Mouse (Mus musculus) MEL (cell line): ENCODE measurements around the gene Mfap3. TPM values are rescaled to one million over a fixed set of nuclear protein-coding genes. Genes with fewer than 3 reads are reported as not detected.

Experiments
- DNase-seq: peaks from one replicate; pipeline ENCODE4 v3.0.0; 2011; ENCODE audit warnings: low read depth, low spot score
- H3K27ac ChIP-seq: 2 replicates; pipeline ENCODE4 v1.5.1; 2012; ENCODE audit warnings: low read depth, mild to moderate bottlenecking, control low read depth, low read length, moderate library complexity; ENCODE audit not compliant: control insufficient read depth
- H3K27me3 ChIP-seq, 2 experiments: fragments of 150-350 bp in 1 of 2; sonication (generic) in 1 of 2; 2 replicates each; pipeline ENCODE4 v1.6.1; 2012; ENCODE audit warnings: low read length in 2 of 2, mild to moderate bottlenecking in 2 of 2, improper control_type of control experiment in 1 of 2, moderate library complexity in 1 of 2; ENCODE audit not compliant: insufficient read depth in 2 of 2, control insufficient read depth in 1 of 2
- H3K36me3 ChIP-seq, 2 experiments: 2 replicates each; pipeline ENCODE4 v1.6.1; 2012 to 2014; ENCODE audit warnings: low read length in 2 of 2, improper control_type of control experiment in 1 of 2, inconsistent platforms in 1 of 2, mild to moderate bottlenecking in 1 of 2; ENCODE audit not compliant: insufficient read depth in 2 of 2, control insufficient read depth in 1 of 2
- H3K4me1 ChIP-seq, 2 experiments: fragments of 150-350 bp in 1 of 2; sonication (generic) in 1 of 2; 2 replicates each; pipeline ENCODE4 v1.6.1; 2012; ENCODE audit warnings: low read length in 2 of 2, improper control_type of control experiment in 1 of 2, mild to moderate bottlenecking in 1 of 2; ENCODE audit not compliant: insufficient read depth in 2 of 2, control insufficient read depth in 1 of 2
- H3K4me3 ChIP-seq, 2 experiments: fragments of 150-350 bp in 1 of 2; sonication (generic) in 1 of 2; 2 replicates each; pipeline ENCODE4 v1.5.1; 2012; ENCODE audit warnings: low read depth in 2 of 2, low read length in 2 of 2, mild to moderate bottlenecking in 2 of 2, moderate library complexity in 2 of 2, control low read depth in 1 of 2, improper control_type of control experiment in 1 of 2; ENCODE audit not compliant: control insufficient read depth in 1 of 2, insufficient read depth in 1 of 2
- H3K79me2 ChIP-seq: 2 replicates; pipeline ENCODE4 v1.6.1; 2012; ENCODE audit warnings: mild to moderate bottlenecking, low read length, moderate library complexity; ENCODE audit not compliant: control insufficient read depth, poor library complexity, insufficient read depth
- H3K9ac ChIP-seq: 2 replicates; pipeline ENCODE4 v1.6.1; 2012; ENCODE audit warnings: low read depth, mild to moderate bottlenecking, control low read depth, low read length, moderate library complexity; ENCODE audit not compliant: control insufficient read depth, poor library complexity, severe bottlenecking
- H3K9me3 ChIP-seq: fragments of 150-350 bp; sonication (generic); replicated peaks from 2 replicates; pipeline ENCODE4 v1.6.1; 2012; ENCODE audit warnings: mild to moderate bottlenecking, low read length, improper control_type of control experiment, moderate library complexity; ENCODE audit not compliant: insufficient read depth
- CHD1 ChIP-seq: IDR thresholded peaks from 2 replicates; pipeline ENCODE4 v1.6.1; 2012; ENCODE audit warnings: low read depth, mild to moderate bottlenecking, inconsistent platforms, low read length, improper control_type of control experiment
- CTCF ChIP-seq, 3 experiments: IDR thresholded peaks in 2 of 3; conservative IDR thresholded peaks in 1 of 3; 2 replicates each; pipeline ENCODE4 v1.5.1; 2011 to 2012; ENCODE audit warnings: low read length in 3 of 3, low read depth in 2 of 3, mild to moderate bottlenecking in 2 of 3, improper control_type of control experiment in 1 of 3, inconsistent platforms in 1 of 3, mixed read lengths in 1 of 3, moderate library complexity in 1 of 3; ENCODE audit not compliant: control insufficient read depth in 1 of 3, insufficient read depth in 1 of 3, poor library complexity in 1 of 3, severe bottlenecking in 1 of 3
- ELF1 ChIP-seq: IDR thresholded peaks from 2 replicates; pipeline ENCODE4 v1.6.1; 2014; ENCODE audit warnings: low read depth, mild to moderate bottlenecking, inconsistent platforms, low read length, improper control_type of control experiment, moderate library complexity
- HCFC1 ChIP-seq: IDR thresholded peaks from 2 replicates; pipeline ENCODE4 v1.6.1; 2012; ENCODE audit warnings: low read depth, mild to moderate bottlenecking, inconsistent platforms, low read length, improper control_type of control experiment, moderate library complexity
- JUND ChIP-seq: IDR thresholded peaks from 2 replicates; pipeline ENCODE4 v1.6.1; 2011; ENCODE audit warnings: low read depth, mild to moderate bottlenecking, improper control_type of control experiment, low read length
- MAFK ChIP-seq: IDR thresholded peaks from 2 replicates; pipeline ENCODE4 v1.6.1; 2011; ENCODE audit warnings: low read depth, mild to moderate bottlenecking, low read length, improper control_type of control experiment, borderline replicate concordance
- MEF2A ChIP-seq: IDR thresholded peaks from 2 replicates; pipeline ENCODE4 v1.6.1; 2014; ENCODE audit warnings: low read depth, mild to moderate bottlenecking, inconsistent platforms, low read length, improper control_type of control experiment; ENCODE audit not compliant: poor library complexity, insufficient replicate concordance, severe bottlenecking; ENCODE audit errors: extremely low read depth
- NRF1 ChIP-seq: IDR thresholded peaks from 2 replicates; pipeline ENCODE4 v1.6.1; 2014; ENCODE audit warnings: low read depth, mild to moderate bottlenecking, inconsistent platforms, low read length, improper control_type of control experiment, moderate library complexity; ENCODE audit not compliant: poor library complexity, insufficient read depth, severe bottlenecking
- POLR2AphosphoS2 ChIP-seq: IDR thresholded peaks from 2 replicates; pipeline ENCODE4 v1.6.1; 2011; ENCODE audit warnings: low read length, improper control_type of control experiment
- POLR2AphosphoS5 ChIP-seq: IDR thresholded peaks from 2 replicates; pipeline ENCODE4 v1.6.1; 2012; ENCODE audit warnings: low read depth, borderline replicate concordance, mild to moderate bottlenecking, inconsistent platforms, low read length, moderate library complexity, mixed read lengths
- RAD21 ChIP-seq: IDR thresholded peaks from 2 replicates; pipeline ENCODE4 v1.6.1; 2011; ENCODE audit warnings: mild to moderate bottlenecking, low read depth, low read length, improper control_type of control experiment
- RCOR1 ChIP-seq: IDR thresholded peaks from 2 replicates; pipeline ENCODE4 v1.6.1; 2012; ENCODE audit warnings: low read depth, mild to moderate bottlenecking, inconsistent platforms, low read length, improper control_type of control experiment
- SIN3A ChIP-seq: IDR thresholded peaks from 2 replicates; pipeline ENCODE4 v1.6.1; 2012; ENCODE audit warnings: low read length, improper control_type of control experiment, inconsistent platforms
- SMC3 ChIP-seq: IDR thresholded peaks from 2 replicates; pipeline ENCODE4 v1.6.1; 2011; ENCODE audit warnings: low read depth, low read length, improper control_type of control experiment
- TBP ChIP-seq: IDR thresholded peaks from 2 replicates; pipeline ENCODE4 v1.8.0; 2011; ENCODE audit warnings: low read depth, low read length, improper control_type of control experiment
- ZKSCAN1 ChIP-seq: IDR thresholded peaks from 2 replicates; pipeline ENCODE4 v1.6.1; 2012; ENCODE audit warnings: low read depth, mild to moderate bottlenecking, inconsistent platforms, low read length, improper control_type of control experiment, moderate library complexity
- ZNF384 ChIP-seq: IDR thresholded peaks from 2 replicates; pipeline ENCODE4 v1.6.1; 2012; ENCODE audit warnings: low read depth, mild to moderate bottlenecking, inconsistent platforms, low read length, improper control_type of control experiment
- polyA plus RNA-seq, 2 experiments: library from polyadenylated mRNA; stranded (reverse) in 1 of 2; unstranded in 1 of 2; fragments of >175 nt in 1 of 2; fragments of >200 nt in 1 of 2; gene quantifications; 2 replicates each; pipeline versions ENCODE4 v1.2.1 to v1.2.4; 2012; ENCODE audit warnings: low replicate concordance in 2 of 2, low read depth in 1 of 2; ENCODE audit not compliant: insufficient read length in 2 of 2, insufficient read depth in 1 of 2, missing spikeins in 1 of 2
- total RNA-seq: library from RNA; depleted of rRNA; stranded (reverse); fragments of 300-350 nt; gene quantifications from 2 replicates; pipeline ENCODE4 v1.2.3, GENCODE M21; 2012

The Mfap3 gene
- total and polyA plus RNA-seq, 3 experiments, result 21.2 to 22.7 TPM; not detected in 1

DNA sequence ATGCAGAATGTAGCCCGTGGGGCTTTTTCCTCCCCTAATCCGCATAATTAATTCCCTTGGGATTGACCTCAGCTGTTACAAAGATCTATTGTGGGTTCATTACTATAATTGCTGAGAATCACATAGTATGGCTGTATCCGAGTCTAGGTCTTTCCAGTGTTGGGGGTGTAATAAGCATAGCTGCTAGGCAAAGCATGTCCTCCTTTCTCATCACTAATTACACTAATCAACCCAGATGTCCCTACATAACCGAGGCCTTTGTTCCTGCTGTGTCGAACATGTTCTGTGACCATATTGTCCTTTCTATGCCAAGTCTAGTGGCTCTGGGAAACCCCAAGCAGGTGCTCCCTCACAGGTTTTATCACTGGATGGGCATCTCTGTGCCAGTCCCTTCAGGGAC lies 40.4 kb upstream of the Mfap3 start:
- no peak overlapping the region for H3K27ac ChIP-seq
- DNase-seq, result no peak
- H3K4me1 ChIP-seq, result no peaks in the 10 kb centered on the region
- no peak for TF ChIP-seq SIN3A
- no peak for TF ChIP-seq ZNF384
- TF ChIP-seq POLR2AphosphoS5, result no peak
- TF ChIP-seq TBP, result no peak
- no peak for TF ChIP-seq SMC3
- no peak for TF ChIP-seq ELF1
- TF ChIP-seq NRF1, result no peak
- TF ChIP-seq POLR2AphosphoS2, result no peak
- no peak for TF ChIP-seq CHD1
- TF ChIP-seq RCOR1, result no peak
- no peak for TF ChIP-seq CTCF (IDR thresholded peaks at IDR 0.05 in 2 of 3, conservative IDR thresholded peaks at IDR 0.05 in 1 of 3; ENCODE audit: control insufficient read depth in 1 of 3, insufficient read depth in 1 of 3, low read depth in 2 of 3, low read length in 3 of 3, poor library complexity in 1 of 3, severe bottlenecking in 1 of 3)
- H3K27me3 ChIP-seq, result no peaks in the 10 kb centered on the region
- no peak overlapping the region for H3K9ac ChIP-seq
- H3K4me3 ChIP-seq, result no peak overlapping the region
- H3K36me3 ChIP-seq, result no peaks in the 10 kb centered on the region
- no peaks in the 10 kb centered on the region for H3K9me3 ChIP-seq
- no peaks in the 10 kb centered on the region for H3K79me2 ChIP-seq

- no peak overlapping the region for H3K4me3 ChIP-seq
- no peak overlapping the region for H3K27ac ChIP-seq
- no peaks in the 10 kb centered on the region for H3K4me1 ChIP-seq
- H3K9me3 ChIP-seq, result no peaks in the 10 kb centered on the region
- H3K9ac ChIP-seq, result no peak overlapping the region
- no peaks in the 10 kb centered on the region for H3K27me3 ChIP-seq
- no peaks in the 10 kb centered on the region for H3K79me2 ChIP-seq
- TF ChIP-seq MEF2A (no peak), HCFC1 (no peak), RAD21 (no peak), ZKSCAN1 (no peak), NRF1 (no peak), JUND (no peak), MAFK (no peak)
- peaks cover 0 to 4% of the 10 kb centered on the region in 2 experiments; a peak in 2 of 4 replicates for H3K36me3 ChIP-seq
- DNase-seq, result no peak
Observed at GRCm38 (mm10) chr11:57488436-57488835, 30.0 kb upstream of the Mfap3 start.
